Mouse (Mus musculus) brain, embryonic 18.5 days (tissue): ENCODE measurements around the gene Tnpo2.

Experiments used
- DNase-seq: peaks from one replicate; pipeline ENCODE4 v3.0.0-alpha.2; 2012; ENCODE audit warnings: low read depth, low spot score

Gene Tnpo2

DNA sequence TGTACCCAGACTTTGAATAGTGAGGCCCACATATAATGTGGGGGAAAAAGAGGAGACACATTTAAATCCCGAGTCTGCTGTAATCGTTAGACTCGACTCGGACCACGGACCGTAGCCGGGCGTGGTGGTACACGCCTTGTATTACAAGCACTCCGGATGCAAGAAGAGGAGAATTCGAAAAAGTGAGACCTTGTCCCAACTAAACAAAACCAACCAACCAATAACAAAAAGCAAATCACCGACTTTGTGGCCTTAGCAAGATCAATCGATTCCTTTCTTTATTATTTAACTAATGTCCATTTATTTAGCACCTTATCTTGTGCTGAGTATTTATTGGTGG is 9.2 kb upstream of the Tnpo2 start:
- no peak for DNase-seq

DNA sequence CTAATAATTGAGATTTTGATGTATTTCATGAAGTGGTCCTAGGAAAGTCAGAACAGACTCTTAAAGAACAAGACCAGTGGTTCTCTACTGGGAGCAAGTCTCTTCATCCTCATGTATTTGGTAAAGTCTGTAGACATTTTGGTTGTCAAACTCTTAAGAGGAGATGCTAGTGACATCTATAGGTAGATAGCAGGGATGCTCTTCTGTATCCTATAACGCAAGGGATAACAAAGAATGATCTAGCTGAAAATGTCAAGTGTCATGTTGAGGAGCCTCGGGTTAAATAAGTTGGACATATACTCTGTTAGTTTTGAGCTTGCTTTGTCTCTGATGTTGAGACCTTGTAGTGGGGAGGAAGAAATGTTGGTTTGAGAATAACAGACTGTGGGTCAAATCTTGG is 8.8 kb upstream of the Tnpo2 start:
- no peak for DNase-seq

DNA sequence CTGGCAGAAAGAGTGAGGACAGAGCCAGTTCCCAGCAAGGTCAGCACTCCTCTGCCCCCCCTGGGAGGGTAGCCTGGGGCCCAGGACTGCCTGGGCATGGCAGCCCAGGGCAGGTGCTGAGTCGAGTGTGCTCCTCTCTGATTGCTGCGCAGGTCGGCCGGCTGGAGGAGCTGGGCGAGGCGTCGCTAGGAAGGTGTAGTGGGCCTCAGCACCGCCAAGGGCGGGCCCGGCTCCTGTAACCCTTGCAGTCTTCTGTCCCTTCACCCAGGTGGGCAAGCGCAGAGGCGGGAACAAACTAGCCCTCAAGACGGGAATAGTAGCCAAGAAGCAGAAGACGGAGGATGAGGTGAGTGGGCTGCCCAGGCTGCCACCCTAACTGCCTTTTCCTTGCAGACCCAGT is 7.4 kb upstream of the Tnpo2 start:
- DNase-seq: no peak

DNA sequence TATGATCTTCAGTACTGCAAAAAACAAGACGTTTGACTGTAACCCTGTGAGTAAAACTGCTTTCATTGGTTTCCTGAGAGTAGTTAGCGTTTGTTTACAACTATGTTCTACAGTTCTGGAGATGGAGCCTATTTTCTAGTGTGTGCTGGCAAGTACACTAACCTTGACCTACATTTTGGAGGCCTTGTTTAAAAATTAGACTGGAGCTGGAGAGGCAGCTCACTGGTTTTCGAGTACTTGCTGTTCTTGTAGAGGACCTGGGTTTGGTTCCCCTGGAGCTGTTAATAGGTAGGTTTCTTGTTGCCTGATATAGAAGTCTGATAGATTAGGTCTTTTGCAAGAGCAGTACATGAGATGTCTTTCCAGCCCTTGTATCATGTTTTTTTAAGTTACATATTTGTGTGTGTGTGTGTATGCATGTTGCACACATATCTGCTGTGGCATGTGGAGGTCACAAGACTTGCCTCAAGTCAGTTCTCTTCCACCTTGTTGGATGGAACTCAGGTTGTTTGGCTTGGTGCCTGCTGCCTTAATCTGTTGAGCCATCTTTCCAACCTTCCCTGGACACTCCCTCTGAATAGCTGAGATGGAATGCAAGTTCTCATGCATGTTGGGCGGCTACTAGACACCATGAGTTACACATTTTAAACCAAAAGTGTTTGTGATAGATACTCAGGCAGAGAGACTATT is 3.9 kb upstream of the Tnpo2 start:
- DNase-seq: no peak

DNA sequence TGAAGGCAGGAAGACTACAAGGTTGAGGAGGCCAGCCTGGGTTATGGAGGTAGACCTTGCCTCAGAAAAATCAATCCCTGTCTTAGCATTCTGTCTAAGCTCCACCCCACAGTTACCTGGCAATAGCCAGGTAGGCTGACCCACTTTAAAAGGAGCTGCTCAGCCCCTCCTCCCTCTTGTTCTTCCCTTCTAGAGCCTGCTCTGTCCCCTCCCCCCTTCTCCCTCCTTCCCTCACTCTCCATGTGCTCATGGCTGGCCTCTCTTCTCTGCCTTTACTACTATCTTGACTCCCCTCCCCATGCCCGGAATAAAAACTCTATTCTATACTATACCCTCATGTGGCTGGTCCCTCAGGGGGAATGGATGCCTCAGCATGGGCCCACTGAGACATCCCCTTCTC is 2.8 kb upstream of the Tnpo2 start:
- DNase-seq: no peak

DNA sequence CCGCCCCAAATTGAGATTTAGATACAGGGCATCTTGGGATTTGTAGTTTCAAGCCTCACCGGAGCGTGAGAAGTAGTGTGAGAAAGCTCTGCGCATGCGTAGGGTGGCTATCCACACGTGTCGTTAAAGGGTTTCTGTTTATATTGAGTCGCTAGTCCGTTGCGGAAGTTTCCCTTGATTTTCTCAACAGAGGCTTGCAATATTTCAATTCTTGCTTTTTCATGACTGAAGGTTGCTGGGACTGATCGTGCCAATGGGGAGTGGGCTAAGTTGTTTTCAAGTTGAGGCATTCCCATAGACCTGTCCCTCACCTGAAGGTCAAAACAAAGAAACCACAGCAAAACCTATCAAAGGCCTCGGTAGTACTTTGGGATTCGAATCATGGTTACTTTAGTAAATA is 2.0 kb upstream of the Tnpo2 start:
- DNase-seq: no peak

DNA sequence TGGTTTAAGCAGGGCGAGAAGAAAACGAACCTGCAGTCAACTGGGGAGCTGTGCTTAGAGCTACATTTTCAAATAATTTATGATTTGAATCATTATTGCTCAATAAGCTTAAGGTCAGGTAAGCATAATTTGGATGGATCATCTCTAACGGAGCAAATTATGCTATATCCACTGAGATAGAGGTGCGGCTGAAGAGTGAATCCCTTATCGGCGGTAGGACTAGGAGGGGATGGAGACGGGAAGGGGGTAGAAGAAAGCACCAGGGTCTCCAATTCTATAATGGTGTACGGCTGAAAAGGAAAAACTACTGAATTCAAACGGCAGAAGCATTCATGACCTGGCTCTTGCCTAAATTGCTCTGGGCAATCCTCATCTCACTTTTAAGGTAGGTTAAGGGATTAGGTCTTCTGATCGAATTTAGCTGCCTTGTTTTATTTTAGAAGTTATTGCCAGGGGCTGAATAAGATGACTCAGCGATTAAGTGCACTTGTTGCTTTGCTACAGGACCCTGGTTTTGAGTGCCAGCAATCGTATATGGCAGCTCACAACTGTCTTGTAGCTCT is 1.5 kb upstream of the Tnpo2 start:
- DNase-seq: no peak

DNA sequence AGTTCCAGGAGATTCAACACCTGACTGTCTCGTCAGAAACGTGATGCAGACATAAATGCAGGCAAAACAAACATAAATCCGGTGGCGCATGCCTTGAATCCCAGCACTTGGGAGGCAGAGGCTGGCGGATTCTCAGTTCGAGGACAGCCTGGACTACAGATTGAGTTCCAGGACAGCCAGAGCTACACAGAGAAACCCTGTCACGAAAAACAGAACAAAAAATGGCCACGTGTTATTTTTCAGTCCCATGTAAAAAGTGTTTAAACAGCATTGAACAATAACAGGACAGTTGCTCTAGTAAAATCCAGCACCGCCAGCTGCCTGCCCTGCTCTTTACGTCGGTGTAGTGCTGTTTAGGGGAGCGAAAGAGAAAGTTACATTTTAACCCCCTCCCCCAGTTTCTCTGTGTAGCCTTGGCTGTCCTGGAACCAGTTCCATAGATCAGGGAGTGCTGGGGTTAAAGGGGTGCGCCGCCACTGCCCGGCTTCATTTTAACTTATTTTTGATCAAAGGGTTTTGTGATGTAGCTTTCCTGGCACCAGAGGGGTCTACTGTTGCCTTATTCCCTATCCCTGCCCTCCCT is 896 bp upstream of the Tnpo2 start:
- no peak for DNase-seq

DNA sequence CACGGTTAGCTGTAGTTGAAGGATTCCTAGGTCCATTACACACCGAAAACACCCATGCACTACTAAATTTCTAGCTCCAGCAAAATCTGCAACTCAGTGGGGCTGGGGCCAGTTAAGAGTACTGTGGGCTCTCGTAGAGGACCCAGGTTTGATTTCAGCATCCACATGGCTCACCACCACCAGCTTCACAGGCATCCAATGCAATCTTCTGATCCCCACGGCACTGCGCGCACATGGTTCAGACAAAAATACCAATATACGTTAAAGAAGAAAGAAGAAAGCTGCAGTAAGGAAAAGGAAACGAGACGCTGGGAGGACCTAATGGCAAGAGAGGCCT is 366 bp upstream of the Tnpo2 start:
- no peak for DNase-seq

DNA sequence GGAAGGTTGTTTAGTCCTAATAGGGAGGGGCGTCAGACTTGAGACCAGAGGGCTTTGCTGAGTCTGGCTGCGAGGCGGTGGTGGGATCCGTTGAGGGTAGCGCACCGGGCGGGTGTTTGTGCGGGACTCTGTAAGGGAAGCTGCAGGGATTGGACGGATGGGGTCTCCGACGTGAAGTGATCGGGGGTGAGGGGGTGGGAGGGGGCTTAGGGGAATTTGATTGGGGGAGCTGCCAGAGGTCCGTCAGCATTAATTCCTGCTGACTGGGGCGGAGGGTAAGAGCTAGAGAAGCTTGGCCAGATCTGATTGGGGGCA is 608 bp downstream of the Tnpo2 start:
- DNase-seq: no peak

DNA sequence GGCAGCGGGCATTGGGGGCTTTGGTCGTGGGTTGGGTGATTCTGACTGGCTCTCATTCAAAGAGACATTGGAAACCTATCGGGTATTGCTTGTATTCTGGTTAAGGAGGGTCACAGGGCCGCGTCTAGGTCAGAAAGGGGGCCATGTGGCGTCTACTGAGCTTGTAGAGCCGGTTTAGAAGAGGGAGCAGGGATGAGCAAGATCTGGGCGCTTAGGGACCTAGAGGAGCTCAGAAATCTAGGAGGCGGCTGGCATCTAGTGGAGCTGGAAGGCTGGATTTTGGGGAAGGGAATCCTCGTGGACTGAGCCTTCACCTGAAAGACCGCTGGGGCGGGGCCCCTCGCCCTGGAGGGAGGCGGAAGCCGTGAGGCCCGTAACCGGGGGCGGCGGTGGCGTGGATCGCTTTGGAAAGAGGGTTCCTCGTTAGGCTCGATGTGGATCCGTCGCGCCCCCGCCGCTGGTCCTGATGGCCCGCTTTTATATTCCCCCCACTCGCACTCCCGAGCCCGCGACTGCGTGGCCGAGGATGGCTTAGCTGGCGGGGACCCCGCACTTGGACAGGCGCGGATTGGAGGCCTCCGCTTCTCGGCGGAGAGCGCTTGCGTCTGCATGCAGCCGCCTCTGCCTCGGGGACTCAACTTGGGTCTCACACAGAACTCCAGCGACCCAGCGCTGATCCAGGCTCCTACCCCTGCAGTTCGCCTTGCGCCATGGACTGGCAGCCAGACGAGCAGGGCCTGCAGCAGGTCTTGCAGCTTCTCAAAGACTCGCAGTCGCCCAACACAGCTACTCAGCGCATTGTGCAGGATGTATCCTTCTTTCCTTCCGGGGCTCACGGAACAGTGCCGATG is 1.2 kb downstream of the Tnpo2 start:
- no peak for DNase-seq

DNA sequence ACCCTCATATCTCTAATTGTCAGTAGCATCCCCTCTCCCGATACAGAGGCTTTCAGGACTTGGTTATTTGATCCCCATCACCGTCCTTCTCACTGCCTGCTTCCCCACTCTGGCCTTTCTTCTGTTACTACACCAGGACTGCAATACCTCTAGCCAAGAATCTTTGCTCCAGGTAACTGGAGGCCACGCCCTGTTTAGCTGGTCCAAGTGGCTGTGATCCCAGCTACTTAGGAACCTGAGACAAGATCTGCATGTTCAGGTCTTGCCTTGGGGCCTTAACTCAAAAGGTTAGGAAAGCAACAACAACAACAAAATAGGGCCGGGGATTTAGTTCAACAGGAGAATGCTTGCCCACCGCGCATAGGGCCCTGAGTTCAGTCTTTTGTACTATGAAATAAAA is 6.9 kb downstream of the Tnpo2 start:
- no peak for DNase-seq

DNA sequence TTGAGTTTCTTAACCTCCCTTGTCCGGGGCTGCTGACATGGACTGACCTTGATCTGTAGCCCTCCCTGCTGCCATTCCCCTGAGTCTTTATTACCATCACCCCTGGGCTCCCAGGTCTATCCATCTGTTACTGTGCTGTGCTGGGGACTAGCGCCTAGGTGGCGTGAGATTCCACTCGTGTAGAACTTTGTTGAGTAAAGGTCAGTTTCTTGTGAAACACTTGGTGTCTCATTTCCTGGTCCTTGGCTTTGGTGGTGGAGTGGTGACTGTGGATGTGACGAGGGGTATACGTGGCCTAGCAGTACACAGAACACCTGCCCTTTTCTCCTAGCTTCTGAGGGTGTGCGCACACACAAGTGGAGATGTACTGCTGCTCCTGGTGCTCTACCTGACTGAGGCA is 20.7 kb downstream of the Tnpo2 start:
- DNase-seq: no peak

DNA sequence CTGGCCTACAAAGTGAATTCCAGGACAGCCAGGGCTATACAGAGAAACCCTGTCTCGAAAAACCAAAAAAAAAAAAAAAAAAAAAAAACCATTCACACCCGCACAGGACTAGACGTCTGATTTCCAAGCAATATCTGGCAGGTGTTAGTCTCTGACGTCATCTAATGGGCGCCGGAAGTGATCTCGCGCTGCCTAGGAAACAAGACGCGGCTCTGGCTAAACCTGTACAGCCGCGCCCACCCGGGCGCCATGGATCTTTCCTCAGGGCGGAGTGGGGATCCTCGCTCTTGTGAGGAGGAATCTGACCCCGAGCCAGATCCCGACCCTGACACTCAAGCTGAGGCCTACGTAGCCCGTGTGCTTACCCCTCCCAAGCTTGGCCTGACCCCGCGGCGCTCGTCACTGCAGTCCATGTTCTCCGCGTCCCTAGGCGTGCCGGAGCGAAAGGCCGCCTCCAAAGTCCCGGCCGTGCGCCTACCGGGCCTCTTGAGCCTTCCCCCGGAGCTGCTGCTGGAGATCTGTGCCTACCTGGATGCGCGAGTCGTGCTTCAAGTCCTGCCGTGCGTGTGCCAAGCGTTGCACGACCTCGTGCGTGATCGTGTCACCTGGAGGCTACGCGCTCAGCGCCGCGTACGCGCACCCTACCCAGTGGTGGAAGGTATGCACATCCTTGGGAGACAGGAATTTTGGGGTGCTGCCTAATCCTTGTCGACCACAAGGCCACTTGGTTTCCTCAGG is 23.3 kb downstream of the Tnpo2 start, which contains the start of gene Fbxw9:
Fbxw9 (plus strand) TSS at position 177 of the 738 bp plus-strand sequence.
- DNase-seq: peak; percentile 92

DNA sequence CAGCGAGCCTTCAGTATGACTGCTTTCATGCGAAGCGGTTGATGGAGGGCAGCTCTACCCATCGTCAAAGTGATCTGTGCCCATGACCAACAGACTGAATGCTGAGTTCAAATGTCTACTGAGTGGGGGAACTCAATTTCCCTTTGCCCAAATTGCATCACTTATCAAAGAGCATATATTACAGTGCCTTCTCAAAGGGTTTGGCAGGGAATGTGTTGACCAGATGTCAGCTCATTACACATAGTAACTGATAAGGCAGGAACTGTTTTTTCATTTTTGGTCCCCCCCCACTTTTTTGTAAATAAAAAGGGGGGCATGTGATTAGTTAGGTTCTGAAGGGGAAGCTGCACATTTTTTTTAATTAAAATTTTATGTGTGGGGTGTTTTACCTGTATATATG is 25.9 kb downstream of the Tnpo2 start:
- DNase-seq: no peak

DNA sequence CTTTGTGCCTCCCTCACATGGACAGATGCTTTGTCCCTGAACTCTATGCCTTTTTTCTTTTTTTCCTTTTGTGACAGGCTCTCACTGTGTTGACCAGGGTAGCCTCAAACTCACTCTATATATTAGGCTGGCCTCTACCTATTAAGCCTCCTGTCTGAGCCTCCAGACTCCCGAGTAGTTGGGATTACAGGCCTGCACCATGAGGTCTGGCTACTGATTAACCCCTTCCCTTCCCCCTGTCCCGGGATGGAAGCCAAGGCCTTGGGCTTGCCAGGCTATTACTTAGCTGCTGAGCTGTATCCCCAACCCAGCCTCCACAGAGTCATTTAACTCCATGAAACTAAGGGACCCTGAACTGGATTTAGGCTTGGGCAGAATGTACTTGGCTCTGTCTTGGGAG is 28.5 kb downstream of the Tnpo2 start:
- no peak for DNase-seq

DNA sequence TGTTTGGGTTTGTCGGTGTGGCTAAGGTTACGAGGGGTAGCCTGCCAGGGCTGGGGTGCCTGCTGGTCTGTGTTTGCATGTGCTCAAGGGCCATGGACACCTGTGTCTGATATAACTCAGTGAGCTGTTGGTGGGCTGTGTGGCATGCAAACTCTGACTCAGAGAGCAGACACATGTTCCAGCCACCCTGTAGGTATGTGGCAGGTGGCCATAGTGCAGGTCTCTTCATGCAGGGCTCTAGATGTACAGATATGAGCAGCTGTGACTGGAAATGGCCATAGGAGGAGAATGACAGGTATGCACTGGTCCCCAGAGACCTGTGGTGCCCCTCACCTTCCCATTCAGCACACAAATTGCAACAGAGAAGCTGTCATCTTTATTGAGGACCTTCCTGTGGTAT is 30.4 kb downstream of the Tnpo2 start:
- DNase-seq: no peak

DNA sequence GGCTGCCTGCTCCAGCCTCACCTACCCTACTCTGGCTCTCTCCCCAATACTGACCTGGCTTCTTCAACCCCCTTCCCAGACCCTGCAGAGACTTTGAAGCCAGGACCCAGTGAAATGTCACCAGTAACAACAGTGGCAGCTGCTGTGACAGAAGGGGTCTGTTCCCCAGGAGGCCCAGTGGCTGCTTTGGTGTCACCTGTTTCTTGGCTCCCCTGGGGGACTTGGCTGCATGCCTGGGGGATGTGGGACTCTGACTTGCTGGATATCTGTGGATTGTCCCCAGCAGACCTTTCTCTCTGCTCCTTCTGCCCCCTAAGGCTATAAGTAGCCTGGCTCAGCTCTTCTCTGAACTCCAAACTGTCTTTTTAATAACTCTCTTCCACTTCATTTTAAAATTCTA is 31.3 kb downstream of the Tnpo2 start, which contains the start of gene Gm5741:
Gm5741 (minus strand) TSS at position 1 of the 400 bp plus-strand sequence.
- no peak for DNase-seq

DNA sequence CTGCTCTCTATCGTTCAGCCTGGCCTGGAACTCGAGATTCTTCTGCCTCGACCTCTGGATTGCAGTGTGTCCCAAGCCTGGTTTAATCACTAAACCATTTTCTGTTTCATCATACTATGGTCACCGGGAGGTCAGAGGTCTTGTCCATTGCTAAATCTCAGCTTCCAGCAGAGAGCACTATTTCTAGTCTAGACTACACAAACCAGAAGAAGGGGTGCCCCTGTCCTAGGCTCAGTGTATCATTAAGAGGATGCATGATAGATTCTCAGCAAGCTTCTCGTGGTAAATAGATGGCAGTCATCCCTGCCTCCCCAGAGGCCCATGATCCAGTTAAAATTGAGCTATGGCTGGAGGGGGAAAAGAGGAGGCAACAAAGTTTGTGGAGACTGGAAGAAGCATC is 34.3 kb downstream of the Tnpo2 start:
- DNase-seq: no peak

DNA sequence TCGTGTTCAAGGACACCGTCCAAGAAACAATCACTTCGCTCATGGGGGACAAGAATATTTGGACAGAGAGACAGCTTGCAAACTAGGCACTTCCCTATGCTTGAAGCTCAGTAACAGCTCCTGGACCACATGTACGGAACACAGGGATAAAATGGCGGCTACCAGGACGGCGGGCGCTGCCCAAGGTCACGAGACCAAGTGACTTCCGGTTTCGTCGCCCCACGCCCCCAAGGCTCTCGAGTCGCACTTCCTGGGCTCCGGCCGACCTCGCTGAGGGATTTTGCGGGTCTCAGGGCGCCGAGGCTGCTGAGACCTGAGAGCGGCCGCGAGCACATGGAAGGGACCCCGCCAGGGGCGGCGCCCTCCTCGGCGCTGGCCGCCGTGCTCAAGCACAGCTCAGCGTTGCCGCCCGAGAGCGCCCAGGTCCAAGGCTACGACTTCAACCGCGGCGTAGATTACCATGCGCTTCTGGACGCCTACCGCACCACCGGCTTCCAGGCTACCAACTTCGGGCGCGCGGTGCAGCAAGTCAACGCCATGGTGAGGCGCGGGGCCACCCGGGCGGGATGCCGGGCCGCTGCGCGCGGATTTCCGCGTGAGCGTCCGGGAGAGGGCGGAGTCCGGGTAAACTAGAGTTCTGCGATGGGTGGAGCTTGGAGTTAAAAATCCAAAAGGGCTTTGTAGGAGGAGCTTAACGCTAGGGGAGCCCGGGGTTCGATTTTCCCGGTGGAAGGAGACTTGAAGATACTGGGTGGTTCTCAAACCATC is 35.0 kb downstream of the Tnpo2 start, which contains the start of gene Dhps:
Dhps (plus strand) TSS at position 244 of the 768 bp plus-strand sequence.
- DNase-seq: peak; percentile 83

DNA sequence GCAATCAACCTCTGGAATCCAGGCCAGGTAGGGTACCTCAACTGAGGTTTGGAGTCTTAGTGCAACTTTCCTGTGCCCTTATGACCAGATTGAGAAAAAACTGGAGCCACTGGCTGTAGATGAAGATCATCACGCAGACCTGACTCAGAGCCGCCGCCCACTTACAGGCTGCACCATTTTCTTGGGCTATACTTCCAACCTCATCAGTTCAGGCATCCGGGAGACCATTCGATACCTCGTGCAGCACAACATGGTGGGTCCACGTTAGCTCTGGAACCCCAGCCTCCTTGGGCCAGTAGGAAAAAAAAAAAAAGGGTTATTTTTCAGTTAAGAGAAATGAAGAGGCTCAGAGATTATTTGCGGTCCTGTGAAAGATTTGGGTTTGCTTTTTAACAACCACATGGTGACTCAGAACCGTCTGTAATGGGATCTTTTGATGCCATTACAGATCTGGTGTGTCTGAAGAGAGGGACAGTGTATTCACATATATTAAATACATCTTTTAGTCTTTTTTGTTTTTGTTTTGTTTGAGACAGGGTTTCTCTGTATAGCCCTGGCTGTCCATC is 35.7 kb downstream of the Tnpo2 start:
- no peak for DNase-seq
